Comparison of ENCODE assay signal across 16 mouse cellular contexts in the genomic region with DNA sequence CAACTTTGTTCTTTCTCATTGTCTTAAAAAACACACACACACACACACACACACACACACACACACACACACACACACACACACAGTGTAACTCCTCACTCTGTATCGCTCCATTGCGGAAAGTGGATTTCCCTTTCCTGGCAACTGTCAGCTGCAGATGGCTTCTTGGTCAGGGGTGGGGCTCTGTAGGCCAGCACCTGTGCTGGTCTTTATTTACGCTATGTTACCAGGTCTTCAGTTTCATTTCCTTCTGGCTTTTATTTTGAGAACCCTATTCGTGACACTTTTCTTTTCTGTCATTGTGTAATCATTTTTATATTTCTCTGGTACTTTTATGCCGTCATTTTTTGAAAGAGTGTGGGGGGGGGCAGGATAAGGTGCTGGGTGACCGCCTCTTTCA. TPM values are rescaled to one million over a fixed set of nuclear protein-coding genes. Genes with fewer than 3 reads are reported as not detected.
DNase-seq lines count a peak whose midpoint lies in the region; ATAC-seq and TF ChIP-seq lines count a peak whose summit lies in the region.
"Had no signal": no experiment of that assay in that cellular context is flagged by ENCODE, and none has a peak within 500 bp of the region (broad histone marks: within the 10 kb centered on the region; RNA-seq: fewer than 3 reads in every experiment).

No protein-coding gene starts in this region.

- peaks cover 9% of the 10 kb centered on the region for H3K4me1 ChIP-seq in cerebellum, adult 2 months (ENCODE audit: control insufficient read depth, insufficient read depth, low read length)
- H3K4me1 ChIP-seq in thymus, adult 2 months (replicated peaks; ENCODE audit: control insufficient read depth, insufficient read depth, low read length) = peaks cover 16% of the 10 kb centered on the region
- no peaks in the 10 kb centered on the region for H3K4me1 ChIP-seq in embryonic facial prominence, embryonic 14.5 days (ENCODE audit: control insufficient read depth, insufficient read depth, low read length)
- no peaks in the 10 kb centered on the region for H3K4me1 ChIP-seq in neural tube, embryonic 15.5 days
- H3K4me1 ChIP-seq: midbrain, embryonic 10.5 days had no signal

- 16% methylated on average over 6 of the region's 6 CpGs for WGBS in cerebellum, adult 2 months
- 13% methylated on average over 6 of the region's 6 CpGs for whole genome bisulfite sequencing in thymus, adult 2 months
- WGBS in embryonic facial prominence, embryonic 14.5 days = 73% methylated on average over 6 of the region's 6 CpGs
- WGBS in neural tube, embryonic 15.5 days = 93% methylated on average over 6 of the region's 6 CpGs

- no peak for TF ChIP-seq POLR2A in cerebellum, adult 2 months (IDR thresholded peaks at IDR 0.05; ENCODE audit: borderline replicate concordance, insufficient read depth, low read length)
- TF ChIP-seq POLR2A in thymus, adult 2 months (IDR thresholded peaks at IDR 0.05; ENCODE audit: control insufficient read depth, extremely low read depth, insufficient read depth, low read length, poor library complexity) = no peak

- no peak overlapping the region for H3K9ac ChIP-seq in embryonic facial prominence, embryonic 14.5 days (ENCODE audit: low read depth, low read length)
- H3K9ac ChIP-seq in neural tube, embryonic 15.5 days (replicated peaks) = no peak overlapping the region
- H3K9ac ChIP-seq: heart, embryonic 12.5 days; kidney, embryonic 15.5 days; liver, embryonic 14.5 days had no signal

- peak; percentile 24 to 48 for DNase-seq in cerebellum, adult 2 months
- no peak for DNase-seq in cerebellum, postnatal 4 days (ENCODE audit: low spot score in 2 of 2)
- DNase-seq in thymus, adult 2 months = no peak
- DNase-seq in thymus, postnatal 4 days = no peak
- peak; percentile 43 for DNase-seq in embryonic facial prominence, embryonic 14.5 days (ENCODE audit: low spot score)
- peak; percentile 15 for DNase-seq in thymus, postnatal 25 days
- DNase-seq in adrenal gland, adult 2 months = no peak
- DNase-seq: gastrocnemius, postnatal 25 days; lung, postnatal 10 days had no signal

- H3K27ac ChIP-seq in cerebellum, adult 2 months (ENCODE audit: insufficient read depth, low read length) = 0 out of 2 replicates have a peak overlapping the region, but pooled peaks have one; percentile 40
- peak overlapping the region; percentile 63 for H3K27ac ChIP-seq in thymus, adult 2 months (ENCODE audit: control insufficient read depth, insufficient read depth, low read length)
- H3K27ac ChIP-seq in embryonic facial prominence, embryonic 14.5 days (replicated peaks; ENCODE audit: low read depth, low read length) = no peak overlapping the region
- H3K27ac ChIP-seq in neural tube, embryonic 15.5 days (replicated peaks) = no peak overlapping the region
- H3K27ac ChIP-seq: kidney, embryonic 15.5 days; liver, embryonic 14.5 days; midbrain, embryonic 10.5 days had no signal

- peaks cover 27% of the 10 kb centered on the region for H3K36me3 ChIP-seq in thymus, adult 2 months (ENCODE audit: control insufficient read depth, insufficient read depth, low read length)
- peaks cover 70% of the 10 kb centered on the region for H3K36me3 ChIP-seq in embryonic facial prominence, embryonic 14.5 days (ENCODE audit: control insufficient read depth, insufficient read depth, low read length)
- peaks cover 75% of the 10 kb centered on the region for H3K36me3 ChIP-seq in neural tube, embryonic 15.5 days

- no peaks in the 10 kb centered on the region for H3K27me3 ChIP-seq in cerebellum, adult 2 months (ENCODE audit: control insufficient read depth, insufficient read depth, low read length)
- no peaks in the 10 kb centered on the region for H3K27me3 ChIP-seq in thymus, adult 2 months (ENCODE audit: control insufficient read depth, insufficient read depth, low read length)
- H3K27me3 ChIP-seq in embryonic facial prominence, embryonic 14.5 days (replicated peaks; ENCODE audit: control insufficient read depth, insufficient read depth, low read length) = no peaks in the 10 kb centered on the region
- no peaks in the 10 kb centered on the region for H3K27me3 ChIP-seq in neural tube, embryonic 15.5 days (replicated peaks)
- H3K27me3 ChIP-seq: heart, embryonic 12.5 days; kidney, embryonic 15.5 days had no signal

- H3K4me3 ChIP-seq in cerebellum, adult 2 months (replicated peaks; ENCODE audit: insufficient read depth, low read depth, low read length) = no peak overlapping the region
- no peak overlapping the region for H3K4me3 ChIP-seq in thymus, adult 2 months (ENCODE audit: control insufficient read depth, insufficient read depth, low read length)
- no peak overlapping the region for H3K4me3 ChIP-seq in embryonic facial prominence, embryonic 14.5 days (ENCODE audit: low read depth, low read length)
- no peak overlapping the region for H3K4me3 ChIP-seq in neural tube, embryonic 15.5 days (replicated peaks)
- H3K4me3 ChIP-seq: heart, embryonic 12.5 days; kidney, embryonic 15.5 days; midbrain, embryonic 10.5 days had no signal

- no peak overlapping the region for H3K4me2 ChIP-seq in embryonic facial prominence, embryonic 14.5 days (ENCODE audit: low read depth, low read length)
- no peak overlapping the region for H3K4me2 ChIP-seq in neural tube, embryonic 15.5 days
- H3K4me2 ChIP-seq: heart, embryonic 12.5 days; kidney, embryonic 15.5 days had no signal

- ATAC-seq in embryonic facial prominence, embryonic 14.5 days (ENCODE audit: low read depth) = no peak
- no peak for ATAC-seq in neural tube, embryonic 15.5 days (ENCODE audit: low FRiP score)
- ATAC-seq: forebrain, embryonic 16.5 days; inflammation-experienced regulatory T-cells, adult 6 months had no signal

- no peak for TF ChIP-seq CTCF in cerebellum, adult 2 months (IDR thresholded peaks at IDR 0.05; ENCODE audit: borderline replicate concordance, insufficient read depth, low read depth, low read length)
- TF ChIP-seq CTCF in thymus, adult 2 months (IDR thresholded peaks at IDR 0.05; ENCODE audit: borderline replicate concordance, control insufficient read depth, extremely low read depth, insufficient read depth, low read length, poor library complexity) = no peak

- H3K9me3 ChIP-seq in embryonic facial prominence, embryonic 14.5 days (ENCODE audit: control insufficient read depth, low read length) = no peaks in the 10 kb centered on the region
- no peaks in the 10 kb centered on the region for H3K9me3 ChIP-seq in neural tube, embryonic 15.5 days (replicated peaks)
- H3K9me3 ChIP-seq: heart, embryonic 12.5 days; kidney, embryonic 15.5 days; midbrain, embryonic 10.5 days had no signal

RNA-seq across cellular contexts. Expression of gene Cse1l, which starts 30.3 kb away (rescaled TPM):
- polyA plus RNA-seq in cerebellum, adult 2 months (2012; rRNA removed) = 49.9 and 55.0 TPM in 2 replicates
- 27.8 and 28.7 TPM in 2 replicates for polyA plus RNA-seq in thymus, adult 2 months (2012; rRNA removed)
- 113 and 118 TPM in 2 replicates for polyA plus RNA-seq in embryonic facial prominence, embryonic 14.5 days (2014; fragmentation: Nextera tagmentation; extraction: Ambion mirVana)
- polyA plus RNA-seq in neural tube, embryonic 15.5 days (2015; fragmentation: Nextera tagmentation; extraction: Ambion mirVana) = 85.9 and 94.2 TPM in 2 replicates
- total RNA-seq in adrenal gland, adult 2 months (2021) = 10 to 100 TPM; 56.4 to 77.0 TPM
- 8.9 and 12.6 TPM in 2 replicates for polyA plus RNA-seq in adrenal gland, adult 2 months (2012; rRNA removed)

Comparison
In these comparisons a context has a peak if more than half of its experiments do, and no peak if none do; other contexts are left out.
1. DNase-seq: peak in cerebellum, adult 2 months (2 of 2), embryonic facial prominence, embryonic 14.5 days (single experiment) and thymus, postnatal 25 days (single experiment); none in cerebellum, postnatal 4 days (0 of 2), thymus, adult 2 months (single experiment), thymus, postnatal 4 days (single experiment) and adrenal gland, adult 2 months (single experiment).
2. H3K27ac ChIP-seq: peak in cerebellum, adult 2 months (single experiment) and thymus, adult 2 months (single experiment); none in embryonic facial prominence, embryonic 14.5 days (single experiment) and neural tube, embryonic 15.5 days (single experiment).